Mouse (Mus musculus) granulocyte monocyte progenitor cell, adult 5-6 weeks (primary cell): ENCODE measurements around the gene Ost4. TPM values are rescaled to one million over a fixed set of nuclear protein-coding genes. Genes with fewer than 3 reads are reported as not detected.

Source experiments
- ATAC-seq: replicated peaks from 2 replicates; pipeline ENCODE4 v1.8.0; 2016; ENCODE audit warnings: mild to moderate bottlenecking, moderate TSS enrichment, inconsistent platforms; ENCODE audit not compliant: poor library complexity, severe bottlenecking
- total RNA-seq, 2 experiments: library from RNA; stranded (forward) in 1 of 2; stranded (reverse) in 1 of 2; fragments of 200-712, 200-1000 nt in 1 of 2; fragments of >200 nt in 1 of 2; fragmentation: Nextera tagmentation in 1 of 2; gene quantifications; 2 replicates each; pipeline ENCODE4 v1.2.3; 2014 to 2017

Gene Ost4
- total RNA-seq, 2 experiments from 2014 or later: 325 to 454 TPM

- ATAC-seq: no peak
These were observed 17.6 kb upstream of the Ost4 start for GRCm38 (mm10) chr5:30925217-30925616.

- no peak for ATAC-seq
These were observed 17.0 kb upstream of the Ost4 start for GRCm38 (mm10) chr5:30924614-30925013.

GRCm38 (mm10) chr5:30923119-30923518, 15.5 kb upstream of the Ost4 start:
- no peak for ATAC-seq

- no peak for ATAC-seq
These were observed 15.0 kb upstream of the Ost4 start for GRCm38 (mm10) chr5:30922581-30923041.

- ATAC-seq: peak; percentile 87
These were observed 13.9 kb upstream of the Ost4 start, which contains the start of gene Khk for GRCm38 (mm10) chr5:30921256-30922033. TSS of gene Khk (plus strand) at chr5:30921431.

- ATAC-seq: no peak
These were observed 13.0 kb upstream of the Ost4 start for GRCm38 (mm10) chr5:30920621-30921020.

GRCm38 (mm10) chr5:30919831-30920614, 12.4 kb upstream of the Ost4 start:
- no peak for ATAC-seq

- ATAC-seq: no peak
These were observed 11.1 kb upstream of the Ost4 start for GRCm38 (mm10) chr5:30918691-30919090.

GRCm38 (mm10) chr5:30917891-30918670, 10.5 kb upstream of the Ost4 start:
- ATAC-seq: no peak

- ATAC-seq: no peak
These were observed 9.8 kb upstream of the Ost4 start for GRCm38 (mm10) chr5:30917348-30917747.

- ATAC-seq: no peak
These were observed 9.3 kb upstream of the Ost4 start for GRCm38 (mm10) chr5:30916841-30917240.

- ATAC-seq: peak; percentile 74
These were observed 8.4 kb upstream of the Ost4 start for GRCm38 (mm10) chr5:30915974-30916433.

- no peak for ATAC-seq
These were observed 7.9 kb upstream of the Ost4 start for GRCm38 (mm10) chr5:30915456-30915855.

GRCm38 (mm10) chr5:30914849-30915248, 7.3 kb upstream of the Ost4 start:
- no peak for ATAC-seq

- no peak for ATAC-seq
These were observed 6.6 kb upstream of the Ost4 start for GRCm38 (mm10) chr5:30914101-30914635.

GRCm38 (mm10) chr5:30913060-30913841, 5.7 kb upstream of the Ost4 start, which contains the start of gene Emilin1:
TSS of gene Emilin1 (plus strand) at chr5:30913402.
- ATAC-seq: peak; percentile 56

- no peak for ATAC-seq
These were observed 4.6 kb upstream of the Ost4 start for GRCm38 (mm10) chr5:30912156-30912555.

- ATAC-seq: no peak
These were observed 2.9 kb upstream of the Ost4 start for GRCm38 (mm10) chr5:30910481-30910880.

- no peak for ATAC-seq
These were observed 2.3 kb upstream of the Ost4 start for GRCm38 (mm10) chr5:30909863-30910262.
